Mouse (Mus musculus) embryonic facial prominence, embryonic 10.5 days (tissue): ENCODE measurements around the gene Fahd2a. TPM values are rescaled to one million over a fixed set of nuclear protein-coding genes. Genes with fewer than 3 reads are reported as not detected.
A peak's percentile ranks its signal among the peaks of the same experiment; 100 is the strongest.

Source experiments
- DNase-seq: peaks from one replicate; pipeline ENCODE4 v3.0.0-alpha.2; 2017; ENCODE audit warnings: low spot score
- H3K27ac ChIP-seq: fragments of 300-500 bp; sonication (generic); replicated peaks from 2 replicates; pipeline ENCODE4 v1.5.1; 2016; ENCODE audit warnings: mild to moderate bottlenecking
- H3K27me3 ChIP-seq: fragments of 300-500 bp; sonication (generic); replicated peaks from 2 replicates; pipeline ENCODE4 v1.6.1; 2016; ENCODE audit warnings: low read depth, mild to moderate bottlenecking; ENCODE audit not compliant: poor library complexity, severe bottlenecking
- H3K36me3 ChIP-seq: fragments of 300-500 bp; sonication (generic); replicated peaks from 2 replicates; pipeline ENCODE4 v1.6.1; 2016; ENCODE audit warnings: mild to moderate bottlenecking, moderate library complexity
- H3K4me1 ChIP-seq: fragments of 300-500 bp; sonication (generic); 2 replicates; pipeline ENCODE4 v1.6.1; 2016
- H3K4me3 ChIP-seq: fragments of 300-500 bp; sonication (generic); 2 replicates; pipeline ENCODE4 v1.5.1; 2016; ENCODE audit warnings: mild to moderate bottlenecking, moderate library complexity
- H3K9me3 ChIP-seq: fragments of 300-500 bp; sonication (generic); 2 replicates; pipeline ENCODE4 v1.6.1; 2016; ENCODE audit warnings: mild to moderate bottlenecking
- WGBS: fragments of 180-500 bp; shearing (Covaris S2); methylation state at CpG from one replicate; pipeline ENCODE4 v1.1.7; 2016; 5-methylcytosine and 5-hydroxymethylcytosine counted together
- polyA plus RNA-seq: library from polyadenylated mRNA; unstranded; fragments of >200 nt; fragmentation: Nextera tagmentation; extraction: Ambion mirVana; gene quantifications from 2 replicates; pipeline ENCODE4 v1.2.1, GENCODE M21; 2016

Gene Fahd2a
- 22.9 and 23.1 TPM in 2 replicates for polyA plus RNA-seq

DNA sequence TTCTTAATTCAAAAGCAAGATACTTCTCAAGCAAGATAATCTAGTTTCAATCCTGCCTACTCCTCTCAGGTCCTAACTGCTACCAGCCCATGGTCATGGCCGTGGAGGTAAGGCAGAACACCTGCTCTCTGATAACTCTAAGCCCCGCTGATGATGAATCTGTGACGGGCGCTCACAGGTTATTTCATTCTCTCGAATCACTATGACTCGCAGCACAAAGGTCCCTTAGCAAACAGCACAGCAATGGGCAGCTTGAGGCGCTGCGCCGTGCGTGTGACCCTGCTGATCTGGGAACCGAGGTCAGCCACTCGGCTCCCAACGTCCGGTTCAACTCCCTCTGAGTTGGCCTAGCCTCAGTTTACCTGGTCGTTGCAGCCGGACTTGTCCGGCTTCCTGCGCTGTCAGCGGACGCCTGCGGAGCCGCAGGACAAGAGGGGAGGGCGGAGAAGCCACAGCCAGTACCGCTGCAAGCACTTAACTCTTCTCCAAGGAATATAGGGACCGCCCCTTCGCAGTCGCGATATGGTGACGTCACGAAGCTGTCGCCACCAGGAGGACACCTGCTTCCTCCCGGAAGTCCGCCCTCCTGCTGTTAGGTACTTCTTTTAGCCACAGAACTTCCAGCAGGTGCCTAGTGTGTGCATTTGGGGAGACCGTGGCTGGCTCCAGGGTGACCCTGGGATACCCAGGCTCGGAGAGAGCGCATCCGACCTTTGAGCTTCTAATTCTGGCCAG, at the start of gene Fahd2a:
Gene Fahd2a, minus strand, starts transcription at position 511 of the 735 bp plus-strand sequence.
- peak; percentile 89 for DNase-seq
- H3K27ac ChIP-seq = peak within 1 kb of the TSS; percentile 85
- peaks cover 10% of the 10 kb centered on the region for H3K36me3 ChIP-seq
- no peaks in the 10 kb centered on the region for H3K9me3 ChIP-seq
- WGBS = 4% methylated on average over 37 of the region's 37 CpGs
- H3K4me3 ChIP-seq = peak within 1 kb of the TSS; percentile 84
- H3K27me3 ChIP-seq = peaks cover 2% of the 10 kb centered on the region
- H3K4me1 ChIP-seq = peaks cover 19% of the 10 kb centered on the region

- H3K9me3 ChIP-seq = no peaks in the 10 kb centered on the region
- 7% methylated on average over 19 of the region's 19 CpGs for WGBS
- H3K27me3 ChIP-seq = peaks cover 80% of the 10 kb centered on the region
- H3K27ac ChIP-seq = no peak overlapping the region
- no peaks in the 10 kb centered on the region for H3K36me3 ChIP-seq
- peaks cover 35% of the 10 kb centered on the region for H3K4me1 ChIP-seq
- DNase-seq = peak; percentile 80
- peak overlapping the region; percentile 42 for H3K4me3 ChIP-seq
Measured at GRCm38 (mm10) chr2:127484476-127485170, 40.3 kb upstream of the Fahd2a start.

GRCm38 (mm10) chr2:127483001-127483400, 38.6 kb upstream of the Fahd2a start:
- H3K27ac ChIP-seq = no peak overlapping the region
- H3K4me3 ChIP-seq = peak overlapping the region; percentile 63
- WGBS = 1% methylated on average over 21 of the region's 21 CpGs
- H3K9me3 ChIP-seq = no peaks in the 10 kb centered on the region
- peaks cover 35% of the 10 kb centered on the region for H3K4me1 ChIP-seq
- peak; percentile 45 for DNase-seq
- H3K36me3 ChIP-seq = no peaks in the 10 kb centered on the region
- H3K27me3 ChIP-seq = peaks cover 93% of the 10 kb centered on the region

- Histone ChIP-seq H3K4me3 (peak overlapping the region; percentile 63), H3K36me3 (no peaks in the 10 kb centered on the region), H3K4me1 (peaks cover 35% of the 10 kb centered on the region), H3K9me3 (no peaks in the 10 kb centered on the region), H3K27ac (peak overlapping the region; percentile 19; the same call in 1 of the 2 replicates), H3K27me3 (peaks cover 90% of the 10 kb centered on the region)
- 0% methylated on average over 21 of the region's 21 CpGs for WGBS
- DNase-seq = peak; percentile 80
Measured at GRCm38 (mm10) chr2:127482533-127482911, 38.2 kb upstream of the Fahd2a start.

- no peak for DNase-seq
- Histone ChIP-seq H3K9me3 (no peaks in the 10 kb centered on the region), H3K4me3 (peak overlapping the region; percentile 63), H3K4me1 (peaks cover 35% of the 10 kb centered on the region), H3K36me3 (no peaks in the 10 kb centered on the region), H3K27me3 (peaks cover 86% of the 10 kb centered on the region), H3K27ac (peak overlapping the region; percentile 19; the same call in 1 of the 2 replicates)
- under 1% methylated on average over 59 of the region's 59 CpGs for WGBS
Measured at GRCm38 (mm10) chr2:127481841-127482532, 37.6 kb upstream of the Fahd2a start.

DNA sequence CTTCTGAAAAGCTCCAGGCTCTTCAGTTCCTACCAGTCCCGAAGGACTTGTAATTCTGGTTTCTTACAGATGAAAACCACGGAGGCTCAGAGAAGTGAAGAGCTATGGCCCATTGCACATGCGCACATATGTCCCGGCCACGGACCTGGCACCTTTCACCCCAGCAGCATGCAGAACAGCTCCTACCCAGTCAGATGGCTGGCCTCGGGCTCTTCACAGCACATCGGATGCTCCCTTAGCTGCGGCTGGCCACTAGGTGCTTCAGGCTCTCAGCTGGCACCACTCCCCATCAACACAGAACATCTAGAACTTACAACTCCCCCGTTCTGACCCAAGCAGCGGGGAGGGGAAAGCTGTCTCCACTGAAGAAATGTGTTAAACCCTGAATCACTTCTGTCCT, 35.4 kb upstream of the Fahd2a start:
- 68% methylated on average over 10 of the region's 10 CpGs for WGBS
- H3K27me3 ChIP-seq = peaks cover 65% of the 10 kb centered on the region
- DNase-seq = no peak

DNA sequence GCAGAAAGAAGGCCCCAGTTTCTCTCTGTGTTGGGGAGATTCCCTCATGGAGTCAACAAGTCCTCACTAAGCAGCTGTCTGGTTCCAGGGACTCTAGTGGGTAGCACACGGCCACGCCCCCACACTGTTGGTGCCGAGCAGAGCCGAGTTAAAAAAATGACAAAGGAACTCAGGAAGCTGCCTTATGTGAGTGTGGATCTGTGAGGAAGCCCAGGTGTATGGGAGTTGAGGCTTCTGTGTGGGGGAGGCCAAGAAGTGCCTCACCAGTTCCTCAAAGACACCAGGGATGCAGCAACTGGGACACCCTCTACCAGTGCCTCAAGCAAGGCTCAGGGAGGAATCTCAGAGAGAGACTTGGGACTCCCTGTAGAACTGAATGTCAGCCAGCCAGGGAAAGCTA, 34.8 kb upstream of the Fahd2a start:
- H3K27me3 ChIP-seq = peaks cover 60% of the 10 kb centered on the region
- no peak for DNase-seq

More for the DNA sequence above, 35.4 kb upstream of the Fahd2a start:
- Histone ChIP-seq H3K9me3 (no peaks in the 10 kb centered on the region), H3K36me3 (no peaks in the 10 kb centered on the region), H3K4me1 (peaks cover 33% of the 10 kb centered on the region), H3K27ac (no peak overlapping the region), H3K4me3 (no peak overlapping the region)

DNA sequence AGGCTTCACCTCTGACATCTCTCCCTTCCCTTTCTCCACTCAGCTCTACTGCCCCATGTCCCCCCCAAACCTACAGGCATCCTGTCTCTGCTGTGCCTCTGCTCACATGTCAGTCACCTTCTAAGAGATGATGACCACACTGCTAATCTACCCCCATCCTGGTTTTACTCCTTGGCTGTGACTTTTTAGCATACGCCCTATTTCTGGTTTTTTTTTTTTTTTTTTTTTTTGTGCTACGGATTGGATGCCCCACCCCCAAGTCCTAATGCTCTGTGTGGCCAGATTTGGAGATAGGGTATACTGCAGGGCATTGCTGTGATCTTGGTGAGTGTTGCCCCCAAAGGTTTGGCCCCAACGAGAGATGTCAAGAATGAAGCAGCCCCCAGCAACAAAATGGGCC, 27.9 kb upstream of the Fahd2a start:
- WGBS = 78% methylated on average over 3 of the region's 3 CpGs
- Histone ChIP-seq H3K4me1 (no peaks in the 10 kb centered on the region), H3K27me3 (no peaks in the 10 kb centered on the region), H3K4me3 (no peak overlapping the region), H3K36me3 (no peaks in the 10 kb centered on the region), H3K9me3 (no peaks in the 10 kb centered on the region), H3K27ac (no peak overlapping the region)
- no peak for DNase-seq

More for the DNA sequence above, 34.8 kb upstream of the Fahd2a start:
- Histone ChIP-seq H3K36me3 (no peaks in the 10 kb centered on the region), H3K4me1 (peaks cover 28% of the 10 kb centered on the region), H3K4me3 (no peak overlapping the region), H3K9me3 (no peaks in the 10 kb centered on the region), H3K27ac (no peak overlapping the region)
- whole genome bisulfite sequencing = 87% methylated on average over 4 of the region's 4 CpGs

DNA sequence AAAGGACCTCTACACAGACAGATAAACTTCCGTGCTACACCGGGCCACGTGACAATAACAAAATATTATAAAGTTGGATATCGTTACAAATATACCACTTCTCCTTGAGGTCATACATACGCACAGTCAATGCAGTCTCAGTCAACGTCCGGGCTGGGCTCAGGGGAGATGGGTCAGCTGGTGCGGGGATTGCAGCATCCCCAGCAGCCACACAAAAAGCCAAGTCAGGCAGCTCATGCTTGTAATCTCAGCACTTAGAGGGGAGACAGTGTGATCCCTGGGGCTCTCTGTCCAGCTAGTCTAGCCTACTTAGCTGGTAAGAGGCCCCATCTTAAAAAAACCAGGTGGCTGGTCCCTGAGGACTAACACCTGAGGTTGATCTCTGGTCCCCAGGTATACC, 26.9 kb upstream of the Fahd2a start:
- Histone ChIP-seq H3K4me1 (no peaks in the 10 kb centered on the region), H3K27ac (no peak overlapping the region), H3K36me3 (no peaks in the 10 kb centered on the region), H3K9me3 (no peaks in the 10 kb centered on the region), H3K4me3 (no peak overlapping the region), H3K27me3 (no peaks in the 10 kb centered on the region; the same call in 1 of the 2 replicates)
- no peak for DNase-seq
- WGBS = 85% methylated on average over 8 of the region's 8 CpGs

DNA sequence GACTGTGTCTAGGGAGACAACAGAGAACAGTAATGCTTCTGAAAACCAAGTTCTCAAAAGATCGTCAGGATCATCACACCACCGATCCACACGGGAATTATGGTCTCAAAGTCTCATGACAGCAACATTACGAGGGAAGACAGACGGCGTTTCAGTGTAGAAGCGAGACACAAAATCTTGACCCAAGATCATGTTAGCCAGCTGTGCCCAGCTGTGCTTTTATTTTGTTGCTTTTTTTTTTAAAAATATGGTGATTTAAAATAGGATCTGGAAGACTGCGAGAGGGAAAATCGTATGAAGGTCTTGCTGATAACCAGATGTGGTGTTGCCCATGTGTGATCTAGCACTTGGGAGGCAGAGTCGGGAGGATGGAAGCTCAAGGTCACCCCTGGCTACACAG, 26.3 kb upstream of the Fahd2a start:
- no peak overlapping the region for H3K4me3 ChIP-seq
- no peak for DNase-seq

DNA sequence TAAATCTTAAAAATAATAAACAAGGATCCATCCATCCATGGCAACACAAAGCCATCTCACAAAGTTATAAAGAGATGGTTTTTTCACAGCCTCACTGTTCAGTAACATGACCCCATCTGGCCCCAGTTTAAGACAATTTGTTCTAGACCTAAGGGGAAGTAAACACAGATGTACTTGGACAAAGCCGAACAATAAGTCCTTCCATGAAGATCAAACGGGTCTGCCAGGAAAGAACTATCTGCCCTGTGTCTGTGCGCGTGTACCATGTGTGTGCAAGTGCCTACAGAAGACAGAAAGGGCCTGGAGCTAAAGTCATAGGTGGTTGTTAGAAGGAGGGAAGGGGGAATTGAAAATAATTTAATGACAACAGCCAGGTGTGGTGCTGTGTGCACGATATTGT, 25.8 kb upstream of the Fahd2a start:
- H3K9me3 ChIP-seq = no peaks in the 10 kb centered on the region
- H3K36me3 ChIP-seq = no peaks in the 10 kb centered on the region
- peaks cover 4% of the 10 kb centered on the region; the same call in 1 of the 2 replicates for H3K27me3 ChIP-seq
- DNase-seq = no peak
- H3K4me3 ChIP-seq = no peak overlapping the region
- no peak overlapping the region for H3K27ac ChIP-seq
- 83% methylated on average over 5 of the region's 5 CpGs for WGBS
- H3K4me1 ChIP-seq = no peaks in the 10 kb centered on the region

More for the DNA sequence above, 26.3 kb upstream of the Fahd2a start:
- H3K27ac ChIP-seq = no peak overlapping the region
- peaks cover 3% of the 10 kb centered on the region; the same call in 1 of the 2 replicates for H3K27me3 ChIP-seq
- H3K36me3 ChIP-seq = no peaks in the 10 kb centered on the region
- no peaks in the 10 kb centered on the region for H3K4me1 ChIP-seq
- H3K9me3 ChIP-seq = no peaks in the 10 kb centered on the region
- 90% methylated on average over 10 of the region's 10 CpGs for WGBS

GRCm38 (mm10) chr2:127462314-127462713, 17.9 kb upstream of the Fahd2a start:
- H3K4me1 ChIP-seq = peaks cover 7% of the 10 kb centered on the region
- WGBS = 13% methylated on average over 8 of the region's 8 CpGs
- H3K36me3 ChIP-seq = no peaks in the 10 kb centered on the region
- H3K4me3 ChIP-seq = no peak overlapping the region
- no peaks in the 10 kb centered on the region for H3K9me3 ChIP-seq
- peaks cover 10% of the 10 kb centered on the region; the same call in 1 of the 2 replicates for H3K27me3 ChIP-seq
- DNase-seq = peak; percentile 73
- H3K27ac ChIP-seq = no peak overlapping the region
